Mouse (Mus musculus) heart, embryonic 10.5 days (tissue): ENCODE data around the gene Phldb2. TPM values are rescaled to one million over a fixed set of nuclear protein-coding genes. Genes with fewer than 3 reads are reported as not detected.
A peak's percentile ranks its signal among the peaks of the same experiment; 100 is the strongest.

Source experiments
- DNase-seq: peaks from one replicate; pipeline ENCODE4 v3.0.0-alpha.2; 2017; ENCODE audit warnings: low spot score
- H3K27ac ChIP-seq: fragments of 300-500 bp; sonication (generic); 2 replicates; pipeline ENCODE4 v1.5.1; 2016; ENCODE audit warnings: mild to moderate bottlenecking
- H3K27me3 ChIP-seq: fragments of 300-500 bp; sonication (generic); 2 replicates; pipeline ENCODE4 v1.6.1; 2016; ENCODE audit warnings: mild to moderate bottlenecking; ENCODE audit not compliant: poor library complexity, insufficient read depth, severe bottlenecking
- H3K36me3 ChIP-seq: fragments of 300-500 bp; sonication (generic); 2 replicates; pipeline ENCODE4 v1.6.1; 2016; ENCODE audit warnings: mild to moderate bottlenecking, moderate library complexity
- H3K4me1 ChIP-seq: fragments of 300-500 bp; sonication (generic); 2 replicates; pipeline ENCODE4 v1.6.1; 2016; ENCODE audit warnings: mild to moderate bottlenecking
- H3K4me3 ChIP-seq: fragments of 300-500 bp; sonication (generic); 2 replicates; pipeline ENCODE4 v1.5.1; 2016; ENCODE audit warnings: mild to moderate bottlenecking, moderate library complexity
- H3K9me3 ChIP-seq: fragments of 300-500 bp; sonication (generic); 2 replicates; pipeline ENCODE4 v1.6.1; 2016; ENCODE audit warnings: mild to moderate bottlenecking, moderate library complexity
- WGBS: fragments of 180-500 bp; shearing (Covaris S2); methylation state at CpG from one replicate; pipeline ENCODE4 v1.1.7; 2016; 5-methylcytosine and 5-hydroxymethylcytosine counted together
- polyA plus RNA-seq: library from polyadenylated mRNA; unstranded; fragments of >200 nt; fragmentation: Nextera tagmentation; extraction: Ambion mirVana; gene quantifications from 2 replicates; pipeline ENCODE4 v1.2.1, GENCODE M21; 2016

The Phldb2 gene
- polyA plus RNA-seq, 1 experiment from 2014 or later, result 45.8 TPM

DNA sequence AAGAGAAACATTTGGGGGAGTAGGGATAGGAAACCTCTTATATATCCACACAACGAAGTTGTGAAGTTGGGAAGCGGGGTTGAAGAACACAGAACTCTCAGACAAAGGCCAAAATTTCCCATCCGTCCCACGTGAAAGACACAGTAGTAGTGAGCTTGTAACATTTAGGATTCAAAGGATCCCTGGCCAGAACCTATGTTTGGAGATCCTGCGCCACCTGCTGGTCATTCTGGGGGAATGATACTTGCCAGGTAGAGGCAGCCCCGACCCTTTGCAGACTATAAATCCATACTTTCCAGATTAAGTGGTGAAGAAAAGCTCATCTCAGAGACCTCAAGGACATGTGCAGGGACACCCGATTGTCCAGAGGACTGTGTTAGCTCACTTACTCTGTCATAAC, 14.1 kb upstream of the Phldb2 start:
- H3K27me3 ChIP-seq, result no peaks in the 10 kb centered on the region
- no peaks in the 10 kb centered on the region for H3K36me3 ChIP-seq
- peak; percentile 83 for DNase-seq
- no peak overlapping the region for H3K4me3 ChIP-seq
- 9% methylated on average over 7 of the region's 7 CpGs for WGBS
- peaks cover 8% of the 10 kb centered on the region; the same call in 1 of the 2 replicates for H3K4me1 ChIP-seq
- no peaks in the 10 kb centered on the region for H3K9me3 ChIP-seq
- no peak overlapping the region for H3K27ac ChIP-seq

- Histone ChIP-seq H3K27me3 (no peaks in the 10 kb centered on the region), H3K9me3 (no peaks in the 10 kb centered on the region), H3K4me1 (peaks cover 8% of the 10 kb centered on the region; the same call in 1 of the 2 replicates), H3K27ac (0 out of 2 replicates have a peak overlapping the region, but pooled peaks have one; percentile 29), H3K36me3 (no peaks in the 10 kb centered on the region), H3K4me3 (no peak overlapping the region)
- no peak for DNase-seq
- 61% methylated on average over 5 of the region's 5 CpGs for WGBS
Measured at GRCm38 (mm10) chr16:45966604-45967003, 13.2 kb upstream of the Phldb2 start.

DNA sequence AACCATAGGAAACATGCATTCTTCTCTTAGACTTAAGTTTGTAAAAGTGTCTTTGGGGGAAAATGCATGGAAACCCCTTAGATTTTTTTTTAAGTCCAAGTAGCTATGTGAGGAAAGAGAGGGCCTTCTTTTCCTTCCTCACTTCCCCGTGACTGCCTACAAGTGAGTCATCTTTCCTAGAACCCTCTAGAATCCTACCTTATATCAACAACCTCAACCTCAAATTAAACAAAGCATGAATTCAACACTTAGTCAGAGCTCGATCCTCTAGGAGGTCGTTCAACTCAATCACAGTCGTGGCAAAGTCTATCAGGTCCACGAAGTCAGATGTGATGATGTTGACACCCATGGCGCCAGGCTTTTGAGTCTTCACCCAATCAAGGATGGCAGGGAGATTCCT, 11.4 kb upstream of the Phldb2 start:
- Histone ChIP-seq H3K36me3 (no peaks in the 10 kb centered on the region), H3K9me3 (no peaks in the 10 kb centered on the region), H3K27me3 (no peaks in the 10 kb centered on the region), H3K4me1 (peaks cover 8% of the 10 kb centered on the region; the same call in 1 of the 2 replicates), H3K4me3 (no peak overlapping the region), H3K27ac (no peak overlapping the region; the same call in 1 of the 2 replicates)
- no peak for DNase-seq
- 84% methylated on average over 6 of the region's 6 CpGs for WGBS

DNA sequence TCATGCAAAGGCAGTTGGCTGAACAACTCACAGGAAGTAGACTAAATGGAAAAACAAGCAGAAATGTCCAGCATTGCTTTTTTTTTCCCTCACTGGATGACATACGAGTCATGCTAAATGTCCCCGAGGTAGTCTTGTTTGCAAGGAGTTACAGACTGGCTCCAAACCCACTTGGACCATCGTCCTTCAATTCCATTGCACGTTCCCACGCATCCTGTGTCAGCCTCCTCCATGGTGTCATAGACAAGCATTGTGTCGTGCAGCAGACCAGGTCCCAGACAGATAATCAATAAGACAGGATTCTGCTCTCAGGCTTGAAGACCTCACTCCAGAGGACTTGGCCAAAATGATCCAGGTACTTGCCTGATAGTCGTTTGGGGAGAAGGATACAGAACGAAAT, 10.4 kb upstream of the Phldb2 start:
- H3K36me3 ChIP-seq, result no peaks in the 10 kb centered on the region
- WGBS, result 75% methylated on average over 8 of the region's 8 CpGs

DNA sequence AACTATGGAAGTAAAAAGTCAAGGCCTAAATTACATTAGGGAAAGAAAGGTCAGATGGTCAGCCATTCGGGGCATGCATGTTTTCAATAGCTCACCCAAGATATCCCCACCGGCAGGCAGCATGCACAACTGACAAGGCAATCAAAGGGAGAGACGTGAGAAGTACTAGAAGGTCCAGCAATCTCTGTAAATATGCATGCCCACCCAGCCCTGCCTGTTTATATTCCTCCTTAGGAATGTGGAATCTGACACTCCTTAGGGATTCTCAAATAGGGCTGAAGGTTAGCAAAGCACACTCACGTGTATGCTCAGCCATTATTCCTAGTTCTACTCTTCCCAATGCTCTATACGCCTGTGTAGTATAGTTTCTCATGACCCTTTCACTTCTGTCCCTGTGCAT, 9.7 kb upstream of the Phldb2 start:
- H3K4me1 ChIP-seq, result peaks cover 8% of the 10 kb centered on the region; the same call in 1 of the 2 replicates
- WGBS, result 36% methylated on average over 5 of the region's 5 CpGs
- no peaks in the 10 kb centered on the region for H3K9me3 ChIP-seq
- no peak for DNase-seq
- H3K27me3 ChIP-seq, result no peaks in the 10 kb centered on the region
- no peak overlapping the region for H3K4me3 ChIP-seq
- H3K27ac ChIP-seq, result 0 out of 2 replicates have a peak overlapping the region, but pooled peaks have one; percentile 25
- no peaks in the 10 kb centered on the region for H3K36me3 ChIP-seq

More for the DNA sequence above, 10.4 kb upstream of the Phldb2 start:
- Histone ChIP-seq H3K27me3 (no peaks in the 10 kb centered on the region), H3K9me3 (no peaks in the 10 kb centered on the region), H3K4me3 (no peak overlapping the region), H3K4me1 (peaks cover 8% of the 10 kb centered on the region; the same call in 1 of the 2 replicates), H3K27ac (no peak overlapping the region)
- DNase-seq, result no peak

- Histone ChIP-seq H3K9me3 (no peaks in the 10 kb centered on the region), H3K27me3 (no peaks in the 10 kb centered on the region), H3K36me3 (no peaks in the 10 kb centered on the region), H3K27ac (no peak overlapping the region), H3K4me3 (no peak overlapping the region), H3K4me1 (peaks cover 8% of the 10 kb centered on the region; the same call in 1 of the 2 replicates)
- no peak for DNase-seq
- WGBS, result 89% methylated on average over 3 of the region's 3 CpGs
Measured at GRCm38 (mm10) chr16:45960978-45961377, 7.6 kb upstream of the Phldb2 start.

GRCm38 (mm10) chr16:45956390-45956950, 3.1 kb upstream of the Phldb2 start:
- 68% methylated on average over 4 of the region's 4 CpGs for whole genome bisulfite sequencing

DNA sequence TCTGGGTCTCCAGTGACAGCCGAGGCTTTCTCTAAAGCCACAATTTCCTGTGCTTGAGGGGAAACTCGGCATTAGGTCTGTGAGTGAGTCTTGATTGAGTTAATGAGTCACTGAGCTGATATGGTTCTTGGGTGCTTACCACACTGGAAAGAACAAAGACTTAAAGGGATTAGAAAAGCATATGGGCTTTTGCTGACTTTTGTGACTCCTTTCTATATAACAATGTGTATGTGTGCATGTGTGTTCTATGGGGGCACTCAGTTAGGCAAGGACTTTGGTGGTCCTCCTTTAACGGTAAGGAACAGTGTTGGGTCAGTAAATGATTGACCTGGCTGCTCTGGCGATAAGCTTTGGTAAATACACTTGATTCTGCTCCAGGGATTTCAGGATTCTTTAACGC, 897 bp downstream of the Phldb2 start:
- Histone ChIP-seq H3K4me1 (0 out of 2 replicates have a peak, but pooled peaks cover 5% of the 10 kb centered on the region), H3K27me3 (no peaks in the 10 kb centered on the region), H3K9me3 (no peaks in the 10 kb centered on the region), H3K4me3 (no peak overlapping the region), H3K36me3 (no peaks in the 10 kb centered on the region), H3K27ac (no peak overlapping the region)
- WGBS, result 47% methylated on average over 5 of the region's 5 CpGs
- no peak for DNase-seq

More at GRCm38 (mm10) chr16:45956390-45956950, 3.1 kb upstream of the Phldb2 start:
- DNase-seq, result no peak
- Histone ChIP-seq H3K36me3 (no peaks in the 10 kb centered on the region), H3K9me3 (no peaks in the 10 kb centered on the region), H3K4me3 (no peak overlapping the region), H3K4me1 (0 out of 2 replicates have a peak, but pooled peaks cover 5% of the 10 kb centered on the region), H3K27ac (no peak overlapping the region), H3K27me3 (no peaks in the 10 kb centered on the region)

- Histone ChIP-seq H3K4me3 (no peak overlapping the region), H3K27me3 (no peaks in the 10 kb centered on the region), H3K36me3 (no peaks in the 10 kb centered on the region), H3K27ac (no peak overlapping the region), H3K4me1 (0 out of 2 replicates have a peak, but pooled peaks cover 5% of the 10 kb centered on the region), H3K9me3 (no peaks in the 10 kb centered on the region)
- WGBS, result 83% methylated on average over 2 of the region's 2 CpGs
- no peak for DNase-seq
Measured at GRCm38 (mm10) chr16:45952035-45952434, 1.4 kb downstream of the Phldb2 start.

DNA sequence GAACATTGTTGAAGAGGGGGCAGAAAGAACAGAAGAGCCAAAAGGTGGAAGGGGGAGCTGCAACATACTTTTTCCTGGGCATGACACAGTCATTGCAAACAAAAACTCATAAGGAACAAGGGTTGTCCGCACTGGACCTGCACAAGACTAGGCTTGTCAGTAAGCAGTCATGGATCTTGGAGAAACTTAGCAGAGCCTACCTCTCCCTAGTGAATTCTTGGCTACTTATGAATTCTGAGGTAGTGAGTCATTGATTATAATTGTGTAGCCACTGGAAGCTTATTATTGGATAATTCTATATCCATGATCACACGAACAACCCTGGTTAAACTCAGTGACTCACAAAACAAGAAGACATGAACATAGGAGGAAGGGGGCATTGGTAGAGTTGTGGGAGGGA, 7.1 kb downstream of the Phldb2 start:
- Histone ChIP-seq H3K9me3 (no peaks in the 10 kb centered on the region), H3K27me3 (no peaks in the 10 kb centered on the region), H3K4me1 (0 out of 2 replicates have a peak, but pooled peaks cover 2% of the 10 kb centered on the region), H3K4me3 (no peak overlapping the region), H3K27ac (no peak overlapping the region), H3K36me3 (no peaks in the 10 kb centered on the region)
- WGBS, result 91% methylated on average over 2 of the region's 2 CpGs
- no peak for DNase-seq

- Histone ChIP-seq H3K4me1 (0 out of 2 replicates have a peak, but pooled peaks cover 2% of the 10 kb centered on the region), H3K9me3 (no peaks in the 10 kb centered on the region), H3K36me3 (no peaks in the 10 kb centered on the region), H3K27ac (no peak overlapping the region), H3K27me3 (no peaks in the 10 kb centered on the region), H3K4me3 (no peak overlapping the region)
- no peak for DNase-seq
- WGBS, result 90% methylated on average over 5 of the region's 5 CpGs
Measured at GRCm38 (mm10) chr16:45945649-45946048, 7.7 kb downstream of the Phldb2 start.

GRCm38 (mm10) chr16:45945174-45945631, 8.2 kb downstream of the Phldb2 start:
- no peak for DNase-seq
- no peak overlapping the region for H3K27ac ChIP-seq
- H3K27me3 ChIP-seq, result no peaks in the 10 kb centered on the region
- no peaks in the 10 kb centered on the region for H3K36me3 ChIP-seq
- H3K9me3 ChIP-seq, result no peaks in the 10 kb centered on the region
- 66% methylated on average over 11 of the region's 11 CpGs for WGBS
- H3K4me1 ChIP-seq, result 0 out of 2 replicates have a peak, but pooled peaks cover 2% of the 10 kb centered on the region
- H3K4me3 ChIP-seq, result no peak overlapping the region

DNA sequence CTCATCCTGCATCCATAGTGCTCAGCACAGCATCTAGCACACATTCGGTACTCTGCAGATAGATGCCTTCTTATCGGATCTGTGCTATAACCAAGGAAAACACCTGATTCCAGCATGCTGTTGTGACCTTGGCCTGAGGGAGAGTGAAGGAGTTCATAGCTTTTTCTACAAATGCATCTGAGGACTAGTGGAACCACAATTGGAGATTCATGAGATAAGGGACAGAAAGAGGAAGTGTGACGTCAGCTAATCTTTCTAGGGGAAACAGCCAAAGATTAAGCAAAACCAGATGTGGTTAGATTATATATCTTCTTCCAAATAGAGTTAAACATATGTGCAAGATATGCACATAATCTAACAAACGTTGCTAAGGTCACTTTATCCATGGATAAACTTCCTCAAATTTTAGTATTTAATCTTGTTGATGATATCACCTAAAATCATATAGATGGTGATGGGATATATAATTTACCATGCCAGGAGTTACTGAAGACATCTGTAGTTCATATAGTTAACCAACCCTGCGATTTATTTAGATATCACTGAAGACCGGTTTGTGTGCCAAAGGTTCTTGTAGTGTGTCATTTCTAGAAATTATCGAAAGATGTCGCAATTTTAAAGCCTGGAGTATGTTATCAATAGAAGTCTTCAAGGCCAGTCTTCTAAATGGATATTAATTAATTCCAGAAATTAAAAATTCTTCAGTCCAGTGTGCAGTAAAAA, 11.1 kb downstream of the Phldb2 start:
- H3K4me1 ChIP-seq, result 0 out of 2 replicates have a peak, but pooled peaks cover 2% of the 10 kb centered on the region
- no peak for DNase-seq
- H3K36me3 ChIP-seq, result no peaks in the 10 kb centered on the region
- no peak overlapping the region for H3K4me3 ChIP-seq
- WGBS, result 76% methylated on average over 8 of the region's 8 CpGs
- H3K9me3 ChIP-seq, result no peaks in the 10 kb centered on the region
- no peak overlapping the region for H3K27ac ChIP-seq
- H3K27me3 ChIP-seq, result no peaks in the 10 kb centered on the region
